Mouse (Mus musculus): Measurements from ENCODE around the gene Gata1. TPM values are rescaled to one million over a fixed set of nuclear protein-coding genes. Genes with fewer than 3 reads are reported as not detected.

Gene Gata1
- total RNA-seq, 2 experiments from 2014 or later: not detected

- Histone ChIP-seq H3K4me3 (no peak overlapping the region), H3K27ac (no peak overlapping the region)
- TF ChIP-seq CTCF (IDR thresholded peaks at IDR 0.05): peak; percentile 5; the same call in 1 of the 2 replicates
- intact Hi-C loops (cut with DNase I): loop anchor here (5.0 kb wide), 1 partner anchor 107 kb away; the partner anchor contains the start of gene Glod5
- DNase-seq: no peak
These were observed 67.4 kb downstream of the Gata1 start for GRCm38 (mm10) chrX:7910473-7910872.

Other genes with a start within 250 kb of the Gata1 start
- gene Praf2, start 249.6 kb downstream of the Gata1 start, total RNA-seq (2021): 1 to 10 TPM; 3.3 to 6.7 TPM
- gene Ccdc120, start 227.2 kb downstream of the Gata1 start, total RNA-seq (2021): under 1 TPM; 0.28 to 0.75 TPM
- 10 to 100 TPM; 10.9 to 11.1 TPM for gene Tfe3, start 215.5 kb downstream of the Gata1 start, total RNA-seq (2021)
- gene Gripap1, start 188.3 kb downstream of the Gata1 start, total RNA-seq (2021): 10 to 100 TPM; 16.7 to 22.8 TPM
- gene Kcnd1, start 155.8 kb downstream of the Gata1 start, total RNA-seq (2021): under 1 TPM; 0.15 to 0.22 TPM
- 10 to 100 TPM; 15.6 to 19.1 TPM for gene Otud5, start 136.7 kb downstream of the Gata1 start, total RNA-seq (2021)
- 1 to 10 TPM; 1.9 to 2.0 TPM for gene Pim2, start 99.8 kb downstream of the Gata1 start, total RNA-seq (2021)
- gene Slc35a2, start 94.0 kb downstream of the Gata1 start, total RNA-seq (2021): 10 to 100 TPM in 1 of 2 experiments, 1 to 10 TPM in 1; 8.8 to 10.9 TPM
- gene Pqbp1, start 78.8 kb downstream of the Gata1 start, total RNA-seq (2021): 10 to 100 TPM; 21.7 to 22.4 TPM
- 10 to 100 TPM; 41.4 to 45.5 TPM for gene Timm17b, start 78.7 kb downstream of the Gata1 start, total RNA-seq (2021)
- not detected for gene Gm10491, start 70.2 kb downstream of the Gata1 start, total RNA-seq (2021)
- gene Gm10490, start 68.5 kb downstream of the Gata1 start, total RNA-seq (2021): not detected
- gene Pcsk1n, start 58.2 kb downstream of the Gata1 start, total RNA-seq (2021): not detected
- not detected for gene Eras, start 49.5 kb downstream of the Gata1 start, total RNA-seq (2021)
- gene Hdac6, start 30.2 kb downstream of the Gata1 start, total RNA-seq (2021): 1 to 10 TPM; 4.0 to 4.4 TPM
- not detected for gene Glod5, start 40.4 kb upstream of the Gata1 start, total RNA-seq (2021)
- 1 to 10 TPM; 4.3 to 5.0 TPM for gene Suv39h1, start 96.7 kb upstream of the Gata1 start, total RNA-seq (2021)
- gene Was, start 112.4 kb upstream of the Gata1 start, total RNA-seq (2021): under 1 TPM; 0.36 to 0.70 TPM
- gene Wdr13, start 154.8 kb upstream of the Gata1 start, total RNA-seq (2021): 1 to 10 TPM; 9.1 to 9.4 TPM
- 10 to 100 TPM; 33.9 to 82.1 TPM for gene Rbm3, start 167.8 kb upstream of the Gata1 start, total RNA-seq (2021)
- gene Tbc1d25, start 198.1 kb upstream of the Gata1 start, total RNA-seq (2021): 1 to 10 TPM; 3.1 to 3.2 TPM
- gene Ebp, start 215.4 kb upstream of the Gata1 start, total RNA-seq (2021): 1 to 10 TPM; 9.2 to 9.3 TPM
- gene Porcn, start 228.5 kb upstream of the Gata1 start, total RNA-seq (2021): 1 to 10 TPM; 4.2 to 5.4 TPM

Data from gastrocnemius, adult 2 months (tissue).